Mouse (Mus musculus): Measurements from ENCODE around the gene Fat1.
"Not testable (repeated sequence)": the region's sequence is repeated elsewhere in the genome, so short reads cannot be mapped to it uniquely, and the experiment has no call there.

Gene Fat1

GRCm38 (mm10) chr8:45065391-45065790 lies 130.1 kb downstream of the Fat1 start:
- not testable (repeated sequence) for DNase-seq (ENCODE audit: low read depth)

- DNase-seq (ENCODE audit: low read depth), result peak; percentile 1
Measured at GRCm38 (mm10) chr8:45068759-45069386, 133.6 kb downstream of the Fat1 start, which contains the start of gene Mtnr1a. Gene Mtnr1a, plus strand, starts transcription at chr8:45069137.

GRCm38 (mm10) chr8:45070949-45071348 lies 135.7 kb downstream of the Fat1 start:
- DNase-seq (ENCODE audit: low read depth), result no peak

GRCm38 (mm10) chr8:45080850-45081249 lies 145.6 kb downstream of the Fat1 start:
- DNase-seq (ENCODE audit: low read depth), result no peak

GRCm38 (mm10) chr8:45093599-45093998 lies 158.4 kb downstream of the Fat1 start:
- no peak for DNase-seq (ENCODE audit: low read depth)
